Mouse (Mus musculus): Measurements from ENCODE around the gene Obscn. TPM values are rescaled to one million over a fixed set of nuclear protein-coding genes. Genes with fewer than 3 reads are reported as not detected.

Obscn gene
- polyA plus RNA-seq, 1 experiment = 2.4 TPM

DNA sequence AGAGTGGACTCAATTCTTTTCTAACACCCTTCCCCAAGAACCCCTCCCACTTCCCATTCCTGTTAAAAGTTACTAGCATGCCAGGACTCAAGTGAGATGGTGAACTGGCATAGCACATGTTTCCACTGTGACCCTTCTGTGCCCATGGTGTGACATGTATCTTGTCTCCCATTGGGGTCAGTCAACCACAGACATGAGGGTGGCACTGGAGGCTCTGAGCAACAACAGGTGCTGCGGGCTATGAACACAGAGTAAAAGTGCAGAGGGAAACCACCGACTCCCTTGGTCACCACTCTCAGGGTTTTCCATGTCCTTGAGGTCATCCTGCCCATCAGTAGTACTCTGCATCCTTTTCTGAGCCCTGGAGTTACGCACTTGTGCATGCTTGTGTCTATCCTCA lies 164.4 kb downstream of the Obscn start:
- no peak overlapping the region for H3K4me3 ChIP-seq (ENCODE audit: insufficient read depth, low read depth, low read length)
- H3K4me1 ChIP-seq (ENCODE audit: control insufficient read depth, insufficient read depth, insufficient read length, low read length) = 0 out of 2 replicates have a peak, but pooled peaks cover 2% of the 10 kb centered on the region
- no peak overlapping the region for H3K27ac ChIP-seq (replicated peaks; ENCODE audit: low read depth, low read length)

DNA sequence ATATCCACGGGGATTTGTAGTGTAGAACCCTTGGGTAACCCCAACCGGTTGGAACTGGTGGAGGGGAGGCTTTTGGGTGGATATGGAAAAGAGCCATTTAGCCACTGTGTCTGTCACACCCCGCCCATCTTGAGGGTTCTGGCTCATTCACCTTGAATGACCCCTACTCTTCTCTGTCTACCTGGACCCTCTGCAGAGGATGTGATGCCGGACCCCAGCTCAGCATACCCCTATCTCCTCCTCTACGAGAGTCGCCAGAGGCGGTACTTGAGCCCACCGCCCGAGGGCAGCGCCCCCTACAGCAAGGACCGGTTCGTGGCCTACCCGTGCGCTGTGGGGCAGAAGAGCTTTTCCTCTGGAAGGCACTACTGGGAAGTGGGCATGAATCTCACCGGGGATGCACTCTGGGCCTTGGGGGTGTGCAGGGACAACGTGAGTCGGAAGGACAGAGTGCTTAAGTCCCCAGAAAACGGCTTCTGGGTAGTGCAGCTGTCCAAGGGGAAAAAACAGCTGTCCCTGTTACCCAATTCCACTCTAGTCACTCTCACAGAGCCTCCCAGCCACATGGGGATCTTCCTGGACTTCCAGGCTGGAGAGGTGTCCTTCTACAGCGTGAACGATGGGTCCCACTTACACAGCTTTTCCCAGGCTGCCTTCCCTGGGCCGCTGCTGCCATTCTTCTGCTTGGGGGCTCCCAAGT lies 165.2 kb downstream of the Obscn start:
- Histone ChIP-seq H3K27ac (replicated peaks; ENCODE audit: low read depth, low read length) (no peak overlapping the region), H3K4me1 (ENCODE audit: control insufficient read depth, insufficient read depth, insufficient read length, low read length) (0 out of 2 replicates have a peak, but pooled peaks cover 2% of the 10 kb centered on the region), H3K4me3 (ENCODE audit: insufficient read depth, low read depth, low read length) (no peak overlapping the region)

DNA sequence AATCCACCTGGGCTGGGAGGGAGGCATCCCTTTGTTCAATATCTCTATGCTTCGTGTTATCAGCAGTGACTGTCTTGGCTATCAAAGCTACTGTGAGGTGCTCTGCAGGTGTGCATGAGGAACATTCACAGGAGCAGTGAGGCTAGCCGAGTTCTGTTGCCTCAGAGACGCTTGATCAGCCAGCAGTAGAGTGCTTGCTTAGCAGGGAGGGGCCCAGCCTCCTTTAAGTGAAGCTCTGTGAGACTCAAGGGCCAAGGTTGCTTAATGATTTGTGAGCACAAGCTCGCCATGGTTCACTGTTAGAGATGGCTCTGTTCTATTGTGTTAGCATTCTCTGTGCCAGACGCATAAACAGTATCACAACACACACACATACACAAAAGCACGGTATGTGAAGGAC lies 166.5 kb downstream of the Obscn start:
- Histone ChIP-seq H3K4me1 (ENCODE audit: control insufficient read depth, insufficient read depth, insufficient read length, low read length) (no peaks in the 10 kb centered on the region), H3K4me3 (ENCODE audit: insufficient read depth, low read depth, low read length) (no peak overlapping the region), H3K27ac (replicated peaks; ENCODE audit: low read depth, low read length) (no peak overlapping the region)

DNA sequence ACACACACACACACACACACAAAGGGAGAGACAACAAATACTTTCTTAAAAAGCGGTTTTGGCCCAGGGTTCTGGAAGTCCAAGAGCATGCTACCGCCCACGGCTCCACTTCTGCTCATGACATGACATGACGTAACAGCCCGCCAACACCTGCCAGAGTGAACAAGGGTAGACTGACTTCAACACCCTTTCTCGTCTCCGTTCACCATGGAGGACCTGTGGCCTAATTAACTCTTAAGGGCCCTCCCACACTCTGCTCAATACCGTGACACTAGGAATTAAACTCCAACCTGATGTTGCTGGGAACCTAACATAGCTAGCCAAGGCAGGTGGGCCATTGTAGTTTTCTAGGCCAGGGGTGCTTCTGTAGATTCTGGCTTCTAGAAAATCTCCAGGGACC lies 167.2 kb downstream of the Obscn start:
- Histone ChIP-seq H3K27ac (replicated peaks; ENCODE audit: low read depth, low read length) (no peak overlapping the region), H3K4me3 (ENCODE audit: insufficient read depth, low read depth, low read length) (no peak overlapping the region), H3K4me1 (ENCODE audit: control insufficient read depth, insufficient read depth, insufficient read length, low read length) (no peaks in the 10 kb centered on the region)

DNA sequence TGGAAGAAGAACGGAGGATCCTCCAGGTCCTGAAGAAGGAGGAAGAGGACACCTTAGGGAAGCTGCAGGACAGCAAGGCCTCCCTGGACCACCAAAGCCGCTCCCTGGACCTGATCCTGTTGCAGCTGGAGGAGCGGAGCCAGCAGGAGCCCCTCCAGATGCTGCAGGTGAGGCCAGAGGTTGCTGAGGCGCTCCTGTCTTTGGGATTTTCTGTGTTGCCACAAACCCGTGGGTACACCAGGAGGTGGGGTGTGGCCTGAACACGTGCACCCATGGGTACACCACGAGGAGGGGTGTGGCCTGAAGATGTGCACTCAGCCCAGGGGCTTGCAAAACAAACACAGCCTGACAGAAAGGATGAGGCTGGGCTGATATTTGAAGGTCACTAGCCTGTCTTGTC lies 167.7 kb downstream of the Obscn start:
- Histone ChIP-seq H3K27ac (replicated peaks; ENCODE audit: low read depth, low read length) (no peak overlapping the region), H3K4me3 (ENCODE audit: insufficient read depth, low read depth, low read length) (no peak overlapping the region), H3K4me1 (ENCODE audit: control insufficient read depth, insufficient read depth, insufficient read length, low read length) (no peaks in the 10 kb centered on the region)

DNA sequence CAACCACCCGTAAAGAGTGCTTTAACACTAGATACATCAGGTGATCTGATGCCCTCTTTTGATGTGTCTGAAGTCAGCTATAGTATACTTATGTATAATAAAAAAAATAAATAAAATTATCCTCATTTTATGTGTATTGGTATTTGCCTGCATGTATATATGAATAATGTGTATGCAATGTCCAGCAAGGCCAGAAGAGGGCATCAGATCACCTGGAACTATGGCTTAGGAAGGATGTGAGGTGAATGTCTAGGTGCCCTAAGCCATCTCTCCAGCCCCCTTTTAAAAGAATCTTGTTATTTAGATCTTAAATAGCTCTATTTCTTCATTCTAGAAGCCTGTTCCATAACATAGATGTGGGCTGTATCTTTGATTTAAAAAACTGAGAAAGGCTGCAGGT lies 168.9 kb downstream of the Obscn start:
- H3K4me1 ChIP-seq (ENCODE audit: control insufficient read depth, insufficient read depth, insufficient read length, low read length) = no peaks in the 10 kb centered on the region
- H3K4me3 ChIP-seq (ENCODE audit: insufficient read depth, low read depth, low read length) = no peak overlapping the region
- no peak overlapping the region for H3K27ac ChIP-seq (replicated peaks; ENCODE audit: low read depth, low read length)

DNA sequence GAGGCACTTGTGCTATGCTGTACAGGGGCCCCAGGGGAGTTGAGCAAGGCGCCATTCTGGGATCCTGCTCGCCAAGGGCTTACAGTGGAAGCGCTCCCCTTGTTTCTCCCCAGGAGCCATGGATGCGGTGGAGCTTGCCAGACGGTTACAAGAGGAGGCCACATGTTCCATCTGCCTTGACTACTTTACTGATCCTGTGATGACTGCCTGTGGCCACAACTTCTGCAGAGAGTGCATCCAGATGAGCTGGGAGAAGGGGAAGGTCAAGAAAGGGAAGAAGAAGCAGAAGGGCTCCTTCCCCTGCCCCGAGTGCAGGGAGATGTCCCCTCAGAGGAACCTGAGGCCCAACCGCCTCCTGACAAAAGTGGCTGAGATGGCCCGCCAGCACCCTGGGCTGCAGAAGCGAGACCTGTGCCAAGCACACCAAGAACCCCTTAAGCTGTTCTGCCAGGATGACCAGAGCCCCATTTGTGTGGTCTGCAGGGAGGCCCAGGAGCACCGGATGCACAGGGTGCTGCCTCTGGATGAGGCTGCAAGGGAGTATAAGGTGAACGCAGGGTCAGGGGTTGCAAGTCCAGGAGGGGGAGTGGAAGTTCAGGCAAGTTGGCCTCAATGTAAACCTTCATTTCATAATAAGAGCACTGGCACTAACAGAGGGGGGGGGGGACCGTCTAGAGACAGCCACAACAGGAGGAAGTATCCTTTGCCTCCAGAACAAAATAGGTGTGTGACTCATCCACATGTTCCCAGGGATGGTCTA lies 171.0 kb downstream of the Obscn start:
- Histone ChIP-seq H3K4me3 (ENCODE audit: insufficient read depth, low read depth, low read length) (no peak overlapping the region), H3K4me1 (ENCODE audit: control insufficient read depth, insufficient read depth, insufficient read length, low read length) (no peaks in the 10 kb centered on the region), H3K27ac (replicated peaks; ENCODE audit: low read depth, low read length) (no peak overlapping the region)

DNA sequence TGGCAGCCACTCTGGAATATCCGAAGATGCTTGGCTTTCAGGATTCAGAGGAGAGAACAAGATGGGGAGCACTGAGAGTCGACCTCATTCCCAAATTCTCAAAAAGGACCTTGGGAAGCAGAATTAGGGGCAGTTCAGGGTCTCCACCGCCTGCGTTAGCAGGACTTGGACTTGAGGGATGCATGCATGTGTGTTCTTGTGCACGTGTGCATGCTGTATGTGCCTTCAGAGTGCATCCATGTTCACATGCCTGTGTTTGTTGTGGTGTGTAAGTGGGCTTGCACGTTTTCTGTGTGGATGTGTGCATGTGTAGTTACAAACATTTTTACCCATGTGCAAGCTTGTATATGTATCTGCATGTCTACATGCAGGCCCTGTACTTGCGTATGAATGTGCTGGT lies 172.0 kb downstream of the Obscn start:
- Histone ChIP-seq H3K27ac (replicated peaks; ENCODE audit: low read depth, low read length) (no peak overlapping the region), H3K4me1 (ENCODE audit: control insufficient read depth, insufficient read depth, insufficient read length, low read length) (no peaks in the 10 kb centered on the region), H3K4me3 (ENCODE audit: insufficient read depth, low read depth, low read length) (no peak overlapping the region)

DNA sequence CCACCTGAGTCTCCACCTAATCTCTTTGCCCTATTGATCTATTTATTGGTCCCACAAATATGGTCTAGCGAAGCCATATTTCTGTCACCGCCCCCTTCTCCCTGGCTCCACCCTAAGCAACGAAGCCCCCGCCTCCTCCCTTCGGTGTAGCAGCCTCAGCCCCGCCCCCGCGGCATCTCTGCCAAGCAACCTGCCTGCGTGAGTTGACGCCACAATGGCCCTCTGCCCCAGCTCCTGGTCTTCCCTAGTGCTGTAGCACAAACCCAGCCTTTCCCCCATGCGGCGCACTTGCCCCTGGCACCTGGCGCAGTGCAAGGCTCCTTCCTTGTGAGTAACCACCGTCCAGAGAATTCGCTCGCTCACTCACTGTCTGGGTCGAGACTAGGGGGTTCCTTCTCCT lies 172.7 kb downstream of the Obscn start:
- no peak overlapping the region for H3K27ac ChIP-seq (replicated peaks; ENCODE audit: low read depth, low read length)
- H3K4me1 ChIP-seq (ENCODE audit: control insufficient read depth, insufficient read depth, insufficient read length, low read length) = no peaks in the 10 kb centered on the region
- no peak overlapping the region for H3K4me3 ChIP-seq (ENCODE audit: insufficient read depth, low read depth, low read length)

DNA sequence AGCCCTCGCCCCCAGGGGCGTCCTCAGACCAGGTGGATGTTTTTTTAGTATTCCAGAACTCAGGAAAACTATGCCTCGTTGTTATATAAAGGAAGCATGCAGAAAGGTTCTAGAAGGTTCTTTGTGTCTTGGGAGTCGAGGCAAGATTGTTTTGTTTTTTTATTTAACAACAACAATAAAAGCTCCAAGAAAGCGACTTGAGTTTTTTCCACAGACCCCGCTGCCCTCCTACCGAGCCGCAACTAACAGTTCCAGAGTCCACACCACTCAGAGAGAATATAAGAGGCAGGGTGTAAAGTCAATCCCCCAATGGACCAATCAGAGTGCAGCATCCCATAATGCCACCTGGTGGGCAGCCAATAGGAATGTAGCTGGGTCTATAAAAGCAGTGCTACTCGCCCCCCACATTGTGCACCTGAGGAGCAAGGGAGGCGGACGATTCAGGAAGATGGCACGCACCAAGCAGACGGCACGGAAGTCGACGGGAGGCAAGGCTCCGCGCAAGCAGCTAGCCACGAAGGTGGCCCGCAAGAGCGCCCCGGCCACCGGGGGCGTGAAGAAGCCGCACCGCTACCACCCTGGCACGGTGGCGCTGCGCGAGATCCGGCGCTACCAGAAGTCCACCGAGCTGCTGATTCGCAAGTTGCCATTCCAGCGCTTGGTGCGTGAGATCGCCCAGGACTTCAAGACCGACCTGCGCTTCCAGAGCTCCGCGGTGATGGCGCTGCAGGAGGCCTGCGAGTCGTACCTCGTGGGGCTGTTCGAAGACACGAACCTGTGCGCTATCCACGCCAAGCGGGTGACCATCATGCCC lies 174.6 kb downstream of the Obscn start:
- Histone ChIP-seq H3K4me1 (ENCODE audit: control insufficient read depth, insufficient read depth, insufficient read length, low read length) (peaks cover 8% of the 10 kb centered on the region; the same call in 1 of the 2 replicates), H3K27ac (replicated peaks; ENCODE audit: low read depth, low read length) (no peak overlapping the region), H3K4me3 (ENCODE audit: insufficient read depth, low read depth, low read length) (no peak overlapping the region)

DNA sequence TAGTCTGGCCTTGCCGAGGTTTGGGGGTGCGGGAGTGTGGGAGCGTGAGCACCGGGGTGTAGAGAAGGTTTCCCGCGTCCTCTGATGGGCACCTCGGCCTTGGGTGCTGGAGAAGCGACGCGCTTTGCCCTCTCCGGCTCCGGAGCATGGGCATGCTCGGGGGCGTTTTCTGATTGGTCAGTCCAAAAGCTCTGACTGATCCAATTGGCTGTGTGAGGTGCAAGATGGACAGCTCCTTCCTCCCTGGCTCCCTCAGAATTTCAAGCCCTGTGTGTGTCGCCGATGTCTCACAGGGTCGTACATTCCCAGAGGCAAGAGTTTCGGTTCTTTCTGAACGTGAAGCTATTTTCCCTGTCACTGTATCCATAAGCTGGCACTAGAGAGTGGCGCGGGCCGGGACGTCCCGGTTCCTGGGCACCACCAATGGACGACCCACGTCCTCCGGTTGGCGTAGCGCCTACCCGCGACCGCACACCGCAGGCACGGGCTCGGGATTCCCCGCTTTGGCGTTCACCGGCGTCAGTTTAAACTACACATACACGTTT lies 176.2 kb downstream of the Obscn start:
- Histone ChIP-seq H3K4me1 (ENCODE audit: control insufficient read depth, insufficient read depth, insufficient read length, low read length) (peaks cover 8% of the 10 kb centered on the region; the same call in 1 of the 2 replicates), H3K4me3 (ENCODE audit: insufficient read depth, low read depth, low read length) (peak overlapping the region; percentile 90), H3K27ac (replicated peaks; ENCODE audit: low read depth, low read length) (no peak overlapping the region)

DNA sequence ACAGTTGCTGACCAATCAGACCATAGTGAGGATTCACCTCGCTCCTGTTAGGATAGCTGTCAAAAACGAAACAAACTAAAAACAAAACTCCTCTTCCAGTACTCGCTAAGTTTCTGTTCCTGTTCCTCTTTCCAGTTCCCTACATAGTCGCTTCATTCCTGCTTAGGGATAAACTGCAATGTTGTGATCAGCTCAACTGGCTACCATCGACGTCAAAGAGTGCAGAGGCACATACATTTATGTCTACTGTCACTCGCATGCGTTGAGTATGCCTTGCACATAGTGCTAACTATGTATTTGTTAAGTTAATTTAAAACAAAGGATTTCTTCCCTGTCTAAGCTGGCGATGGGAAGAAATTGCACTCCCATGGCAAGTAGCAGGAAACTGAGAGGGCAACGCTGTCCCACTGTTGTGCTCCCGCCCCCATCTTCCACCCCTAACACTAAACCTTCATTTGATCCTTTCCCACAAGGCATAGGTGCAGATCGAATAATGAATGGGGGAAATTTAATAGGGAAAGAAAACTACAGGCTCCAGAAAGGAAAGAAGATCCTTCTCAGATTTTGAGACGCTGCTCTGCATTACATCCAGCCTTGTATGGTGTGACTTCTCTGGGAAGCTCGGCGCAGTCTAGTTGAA lies 176.9 kb downstream of the Obscn start:
- peaks cover 8% of the 10 kb centered on the region; the same call in 1 of the 2 replicates for H3K4me1 ChIP-seq (ENCODE audit: control insufficient read depth, insufficient read depth, insufficient read length, low read length)
- H3K4me3 ChIP-seq (ENCODE audit: insufficient read depth, low read depth, low read length) = 0 out of 2 replicates have a peak overlapping the region, but pooled peaks have one; percentile 1
- 0 out of 2 replicates have a peak overlapping the region, but pooled peaks have one; percentile 43 for H3K27ac ChIP-seq (replicated peaks; ENCODE audit: low read depth, low read length)

DNA sequence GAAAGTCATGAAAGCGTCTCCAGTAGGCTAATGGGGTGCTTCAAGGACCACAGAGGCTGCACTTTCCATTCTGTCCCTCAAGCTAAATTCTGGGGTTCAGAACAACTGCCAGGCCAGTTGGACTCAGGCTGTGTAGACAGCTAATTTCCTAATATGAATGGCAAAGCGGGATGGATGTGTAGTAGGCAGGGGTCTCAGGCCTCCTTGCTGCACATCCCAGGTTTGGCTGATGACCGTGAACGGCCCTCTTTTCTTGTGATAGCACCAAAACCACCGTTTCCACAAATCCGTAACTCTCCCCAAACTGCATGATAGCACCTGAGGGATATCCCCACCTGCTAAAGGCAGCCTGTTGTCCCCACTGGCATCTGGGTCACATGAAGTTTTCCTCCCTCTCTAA lies 177.7 kb downstream of the Obscn start:
- Histone ChIP-seq H3K4me1 (ENCODE audit: control insufficient read depth, insufficient read depth, insufficient read length, low read length) (peaks cover 8% of the 10 kb centered on the region; the same call in 1 of the 2 replicates), H3K27ac (replicated peaks; ENCODE audit: low read depth, low read length) (no peak overlapping the region), H3K4me3 (ENCODE audit: insufficient read depth, low read depth, low read length) (no peak overlapping the region)

DNA sequence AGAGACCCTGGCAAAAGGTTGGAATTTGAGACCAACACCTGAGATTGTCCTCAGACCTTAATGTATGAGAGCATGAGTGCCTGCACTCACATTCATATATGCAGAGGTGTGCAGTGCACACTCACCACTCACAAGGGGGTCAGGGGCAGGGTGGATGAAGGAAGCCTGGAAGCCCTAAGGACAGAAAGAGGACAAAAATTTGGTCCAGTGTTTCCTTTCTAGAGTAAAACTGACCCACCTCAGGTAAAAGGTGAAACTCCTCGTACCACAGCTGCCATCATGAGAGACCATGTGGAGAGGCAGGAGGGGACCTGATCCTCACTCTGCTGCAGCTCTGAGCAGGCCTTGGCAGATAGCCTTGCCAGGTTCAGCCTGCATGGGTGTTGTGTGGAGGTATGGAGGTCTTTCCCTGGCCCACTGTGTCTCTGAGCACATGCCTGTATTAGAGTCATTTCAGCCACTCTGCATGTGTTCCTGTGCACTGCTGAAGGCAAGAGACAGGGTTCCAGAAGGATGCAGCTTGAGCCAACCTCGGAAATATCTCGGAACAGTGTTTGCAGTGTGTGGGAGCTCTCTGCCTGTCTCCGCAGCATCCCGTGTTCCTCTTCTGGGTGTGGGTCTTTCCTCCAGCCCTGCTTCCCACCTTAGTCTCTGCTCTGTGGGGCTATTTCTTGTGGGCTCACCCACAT lies 178.8 kb downstream of the Obscn start:
- peak overlapping the region; percentile 9; the same call in 1 of the 2 replicates for H3K4me3 ChIP-seq (ENCODE audit: insufficient read depth, low read depth, low read length)
- H3K27ac ChIP-seq (replicated peaks; ENCODE audit: low read depth, low read length) = no peak overlapping the region
- peaks cover 8% of the 10 kb centered on the region; the same call in 1 of the 2 replicates for H3K4me1 ChIP-seq (ENCODE audit: control insufficient read depth, insufficient read depth, insufficient read length, low read length)
